Mouse (Mus musculus): Measurements from ENCODE around the gene Hoxa13. TPM values are rescaled to one million over a fixed set of nuclear protein-coding genes. Genes with fewer than 3 reads are reported as not detected.

Gene Hoxa13
- polyA plus RNA-seq, 1 experiment, result 0.77 TPM

DNA sequence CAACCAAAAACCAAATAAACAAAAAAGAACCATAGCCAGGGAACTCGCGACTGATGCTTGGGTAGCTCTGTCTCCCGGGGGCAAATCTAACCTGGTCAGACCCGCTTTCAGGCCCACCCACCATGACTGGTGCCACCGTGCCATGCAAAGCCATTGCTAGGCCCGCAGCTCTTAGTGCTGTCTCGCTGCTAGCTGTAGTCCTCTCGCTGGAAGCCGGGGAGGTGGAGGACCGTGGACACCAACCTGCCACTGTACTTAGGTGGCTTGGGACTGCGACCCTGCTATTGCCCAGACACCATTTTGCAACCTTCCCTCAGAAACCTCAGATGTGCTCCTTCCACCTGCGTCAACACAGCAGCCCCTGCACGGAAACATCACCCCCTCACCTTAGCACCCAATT, 48.7 kb downstream of the Hoxa13 start:
- peaks cover 92% of the 10 kb centered on the region for H3K79me2 ChIP-seq (ENCODE audit: control insufficient read depth, insufficient read depth)
- H3K36me3 ChIP-seq (ENCODE audit: control insufficient read depth, insufficient read depth), result peaks cover 5% of the 10 kb centered on the region
- TF ChIP-seq MYOG (IDR thresholded peaks at IDR 0.05; ENCODE audit: control insufficient read depth, extremely low read depth, insufficient read length), result no peak
- no peak for TF ChIP-seq MAX (IDR thresholded peaks at IDR 0.05)
- TF ChIP-seq FOSL1 (IDR thresholded peaks at IDR 0.05; ENCODE audit: insufficient read depth, low read length, poor library complexity, severe bottlenecking), result no peak
- TF ChIP-seq CEBPB (IDR thresholded peaks at IDR 0.05; ENCODE audit: low read depth), result no peak
- no peak for TF ChIP-seq MYOD1 (IDR thresholded peaks at IDR 0.05; ENCODE audit: control insufficient read depth, insufficient read length, low read depth)
- TF ChIP-seq USF1 (IDR thresholded peaks at IDR 0.05; ENCODE audit: low read depth), result no peak
- no peak for TF ChIP-seq CTCF (IDR thresholded peaks at IDR 0.05; ENCODE audit: control insufficient read depth, insufficient read depth, insufficient read length)
- no peaks in the 10 kb centered on the region for H3K27me3 ChIP-seq (ENCODE audit: control insufficient read depth, insufficient read depth, insufficient read length)
- peak overlapping the region; percentile 30 for H3ac ChIP-seq (ENCODE audit: control insufficient read depth, insufficient read length, low read depth)
- peak overlapping the region; percentile 59 for H3K4me3 ChIP-seq (ENCODE audit: insufficient read depth, poor library complexity, severe bottlenecking)
- peaks cover 48% of the 10 kb centered on the region for H3K79me3 ChIP-seq (ENCODE audit: low read depth)

GRCm38 (mm10) chr6:52211170-52211935, 49.3 kb downstream of the Hoxa13 start:
- peak overlapping the region; percentile 59 for H3K4me3 ChIP-seq (ENCODE audit: insufficient read depth, poor library complexity, severe bottlenecking)
- TF ChIP-seq USF1 (IDR thresholded peaks at IDR 0.05; ENCODE audit: low read depth) (no peak), CTCF (IDR thresholded peaks at IDR 0.05; ENCODE audit: control insufficient read depth, insufficient read depth, insufficient read length) (peak; percentile 87)

GRCm38 (mm10) chr6:52209685-52210046, 51.0 kb downstream of the Hoxa13 start:
- Histone ChIP-seq H3K36me3 (ENCODE audit: control insufficient read depth, insufficient read depth) (peaks cover 28% of the 10 kb centered on the region), H3K4me3 (ENCODE audit: insufficient read depth, poor library complexity, severe bottlenecking) (no peak overlapping the region), H3ac (ENCODE audit: control insufficient read depth, insufficient read length, low read depth) (no peak overlapping the region), H3K79me2 (ENCODE audit: control insufficient read depth, insufficient read depth) (peaks cover 71% of the 10 kb centered on the region), H3K27me3 (ENCODE audit: control insufficient read depth, insufficient read depth, insufficient read length) (no peaks in the 10 kb centered on the region), H3K79me3 (ENCODE audit: low read depth) (peaks cover 34% of the 10 kb centered on the region)
- no peak for TF ChIP-seq CTCF (IDR thresholded peaks at IDR 0.05; ENCODE audit: control insufficient read depth, insufficient read depth, insufficient read length)
- no peak for TF ChIP-seq FOSL1 (IDR thresholded peaks at IDR 0.05; ENCODE audit: insufficient read depth, low read length, poor library complexity, severe bottlenecking)
- TF ChIP-seq USF1 (IDR thresholded peaks at IDR 0.05; ENCODE audit: low read depth), result no peak
- no peak for TF ChIP-seq MAX (IDR thresholded peaks at IDR 0.05)
- TF ChIP-seq MYOG (IDR thresholded peaks at IDR 0.05; ENCODE audit: control insufficient read depth, extremely low read depth, insufficient read length), result no peak
- no peak for TF ChIP-seq CEBPB (IDR thresholded peaks at IDR 0.05; ENCODE audit: low read depth)
- no peak for TF ChIP-seq MYOD1 (IDR thresholded peaks at IDR 0.05; ENCODE audit: control insufficient read depth, insufficient read length, low read depth)

More at GRCm38 (mm10) chr6:52211170-52211935, 49.3 kb downstream of the Hoxa13 start:
- H3K27me3 ChIP-seq (ENCODE audit: control insufficient read depth, insufficient read depth, insufficient read length), result no peaks in the 10 kb centered on the region
- H3ac ChIP-seq (ENCODE audit: control insufficient read depth, insufficient read length, low read depth), result peak overlapping the region; percentile 71
- peaks cover 48% of the 10 kb centered on the region for H3K79me3 ChIP-seq (ENCODE audit: low read depth)
- peaks cover 11% of the 10 kb centered on the region for H3K36me3 ChIP-seq (ENCODE audit: control insufficient read depth, insufficient read depth)
- H3K79me2 ChIP-seq (ENCODE audit: control insufficient read depth, insufficient read depth), result peaks cover 87% of the 10 kb centered on the region

DNA sequence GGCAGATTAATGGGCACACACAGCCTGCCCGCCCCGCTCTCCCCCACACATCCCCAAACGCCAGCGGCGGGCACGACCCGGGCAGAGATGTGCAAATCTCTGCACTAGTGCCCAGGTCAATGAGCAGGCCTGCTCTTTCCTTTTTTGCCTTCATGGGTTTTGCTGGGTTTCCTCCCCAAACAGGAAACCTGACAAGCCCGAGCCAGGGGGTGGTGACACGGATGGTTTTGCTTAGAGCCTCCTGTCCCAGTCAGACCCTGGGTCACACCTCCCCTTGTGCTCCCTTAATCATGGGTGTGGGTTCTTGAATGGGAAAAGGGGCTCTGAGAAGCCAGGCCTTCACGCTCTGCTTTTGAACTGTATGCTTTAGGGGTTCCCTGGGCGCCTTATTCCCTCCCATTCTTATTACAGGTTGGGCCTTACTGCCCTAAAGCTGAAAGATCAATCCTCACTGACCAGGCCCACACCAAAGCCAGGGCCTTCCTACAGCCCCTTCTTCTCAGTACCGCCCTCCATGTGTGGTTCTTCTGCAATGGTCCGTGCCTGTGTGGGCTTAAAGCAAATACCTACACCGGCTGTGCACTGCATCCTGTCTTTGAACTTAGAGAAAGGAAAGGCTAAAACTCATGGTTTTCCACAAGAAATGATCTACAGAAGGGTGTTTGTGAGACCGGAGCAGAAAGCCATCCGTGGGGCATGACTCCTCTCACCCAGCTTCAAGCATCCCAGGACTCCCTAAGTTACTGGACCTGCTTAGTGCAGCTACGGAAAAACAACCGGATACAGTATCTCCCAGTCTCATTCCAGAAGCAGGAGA, 51.6 kb downstream of the Hoxa13 start:
- TF ChIP-seq FOSL1 (IDR thresholded peaks at IDR 0.05; ENCODE audit: insufficient read depth, low read length, poor library complexity, severe bottlenecking), result no peak
- Histone ChIP-seq H3K27me3 (ENCODE audit: control insufficient read depth, insufficient read depth, insufficient read length) (no peaks in the 10 kb centered on the region), H3K79me3 (ENCODE audit: low read depth) (peaks cover 34% of the 10 kb centered on the region), H3ac (ENCODE audit: control insufficient read depth, insufficient read length, low read depth) (peak overlapping the region; percentile 28), H3K36me3 (ENCODE audit: control insufficient read depth, insufficient read depth) (peaks cover 34% of the 10 kb centered on the region), H3K4me3 (ENCODE audit: insufficient read depth, poor library complexity, severe bottlenecking) (peak overlapping the region; percentile 11), H3K79me2 (ENCODE audit: control insufficient read depth, insufficient read depth) (peaks cover 65% of the 10 kb centered on the region)

GRCm38 (mm10) chr6:52208072-52208867, 52.4 kb downstream of the Hoxa13 start, which contains the start of gene Hoxa6:
Gene Hoxa6 (minus strand): TSS chr6:52208722.
- peak within 1 kb of the TSS; percentile 11 for H3K4me3 ChIP-seq (ENCODE audit: insufficient read depth, poor library complexity, severe bottlenecking)
- no peak for TF ChIP-seq MYOG (IDR thresholded peaks at IDR 0.05; ENCODE audit: control insufficient read depth, extremely low read depth, insufficient read length)
- TF ChIP-seq USF1 (IDR thresholded peaks at IDR 0.05; ENCODE audit: low read depth), result peak; percentile 27
- peaks cover 34% of the 10 kb centered on the region for H3K79me3 ChIP-seq (ENCODE audit: low read depth)
- peaks cover 36% of the 10 kb centered on the region for H3K36me3 ChIP-seq (ENCODE audit: control insufficient read depth, insufficient read depth)
- H3K79me2 ChIP-seq (ENCODE audit: control insufficient read depth, insufficient read depth), result peaks cover 62% of the 10 kb centered on the region
- H3K27me3 ChIP-seq (ENCODE audit: control insufficient read depth, insufficient read depth, insufficient read length), result no peaks in the 10 kb centered on the region
- peak within 1 kb of the TSS; percentile 28 for H3ac ChIP-seq (ENCODE audit: control insufficient read depth, insufficient read length, low read depth)

Small RNAs within 50 kb of the gene (microRNA-seq; reads per million reads assigned to microRNA genes)
- 8,188 reads per million, percentile 95 among the genes with 10 or more reads in this experiment for gene Mir196b (ENCODE audit: borderline microRNAs expressed)

Other genes starting within 250 kb of the Hoxa13 start
- gene Skap2, start 248.3 kb downstream of the Hoxa13 start, polyA plus RNA-seq (2012; fragmentation: generic; extraction: Trizol), result 13.3 TPM
- 0.96 TPM for gene Hoxa1, start 102.6 kb downstream of the Hoxa13 start, polyA plus RNA-seq (2012; fragmentation: generic; extraction: Trizol)
- gene Hoxa2, start 96.0 kb downstream of the Hoxa13 start, polyA plus RNA-seq (2012; fragmentation: generic; extraction: Trizol), result 0.16 TPM
- 0.07 TPM for gene 5730596B20Rik, start 83.4 kb downstream of the Hoxa13 start, polyA plus RNA-seq (2012; fragmentation: generic; extraction: Trizol)
- gene Hoxa4, start 69.1 kb downstream of the Hoxa13 start, polyA plus RNA-seq (2012; fragmentation: generic; extraction: Trizol), result 0.74 TPM
- gene Hoxa5, start 56.3 kb downstream of the Hoxa13 start, polyA plus RNA-seq (2012; fragmentation: generic; extraction: Trizol), result 1.5 TPM
- 0.96 TPM for gene Hoxa6, start 52.2 kb downstream of the Hoxa13 start, polyA plus RNA-seq (2012; fragmentation: generic; extraction: Trizol)
- gene Hoxa3, start 47.5 kb downstream of the Hoxa13 start, polyA plus RNA-seq (2012; fragmentation: generic; extraction: Trizol), result 0.67 TPM
- 0.75 TPM for gene Gm28308, start 47.5 kb downstream of the Hoxa13 start, polyA plus RNA-seq (2012; fragmentation: generic; extraction: Trizol)
- gene Hoxa7, start 39.0 kb downstream of the Hoxa13 start, polyA plus RNA-seq (2012; fragmentation: generic; extraction: Trizol), result 7.5 TPM
- gene Hoxa9, start 29.8 kb downstream of the Hoxa13 start, polyA plus RNA-seq (2012; fragmentation: generic; extraction: Trizol), result 19.3 TPM
- 19.8 TPM for gene Hoxa10, start 20.0 kb downstream of the Hoxa13 start, polyA plus RNA-seq (2012; fragmentation: generic; extraction: Trizol)
- gene Hoxa11, start 15.1 kb downstream of the Hoxa13 start, polyA plus RNA-seq (2012; fragmentation: generic; extraction: Trizol), result 19.2 TPM
- gene Evx1, start 52.6 kb upstream of the Hoxa13 start, polyA plus RNA-seq (2012; fragmentation: generic; extraction: Trizol), result not detected